Mouse (Mus musculus) left cerebral cortex, adult 8-10 months (tissue): ENCODE measurements around the gene Pou2f3. TPM values are rescaled to one million over a fixed set of nuclear protein-coding genes. Genes with fewer than 3 reads are reported as not detected.
"Not testable (repeated sequence)": the region's sequence is repeated elsewhere in the genome, so short reads cannot be mapped to it uniquely, and the experiment has no call there.

Experiments used
- DNase-seq, 2 experiments: peaks; one replicate each; pipeline ENCODE4 v3.0.0; 2022; ENCODE audit warnings: low spot score in 2 of 2
- total RNA-seq, 4 experiments: library from RNA; stranded (reverse); gene quantifications; 2 replicates each; pipeline ENCODE4 v1.2.4; 2022

Pou2f3 gene
- total RNA-seq, 4 experiments from 2014 or later: 0.14 to 0.37 (median 0.27) TPM

DNA sequence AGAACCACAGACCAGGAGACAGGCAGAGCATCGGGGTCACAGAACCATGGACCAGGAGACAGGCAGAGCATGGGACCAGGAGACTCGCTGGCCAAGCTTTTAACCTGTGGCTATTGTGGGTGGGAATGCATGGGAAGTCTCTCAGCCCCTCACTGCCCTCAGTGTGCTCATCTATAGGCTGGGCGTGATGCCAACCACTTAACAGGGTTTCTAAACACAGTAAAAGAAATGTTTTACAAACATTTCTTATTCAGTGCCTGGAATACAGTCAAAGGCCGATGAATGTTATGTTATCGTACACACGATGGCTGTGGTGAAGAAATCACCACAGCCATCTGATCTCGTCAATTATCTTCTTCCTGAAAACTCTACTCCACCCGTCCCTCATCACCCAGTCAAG, 43.1 kb downstream of the Pou2f3 start:
- no peak for DNase-seq

DNA sequence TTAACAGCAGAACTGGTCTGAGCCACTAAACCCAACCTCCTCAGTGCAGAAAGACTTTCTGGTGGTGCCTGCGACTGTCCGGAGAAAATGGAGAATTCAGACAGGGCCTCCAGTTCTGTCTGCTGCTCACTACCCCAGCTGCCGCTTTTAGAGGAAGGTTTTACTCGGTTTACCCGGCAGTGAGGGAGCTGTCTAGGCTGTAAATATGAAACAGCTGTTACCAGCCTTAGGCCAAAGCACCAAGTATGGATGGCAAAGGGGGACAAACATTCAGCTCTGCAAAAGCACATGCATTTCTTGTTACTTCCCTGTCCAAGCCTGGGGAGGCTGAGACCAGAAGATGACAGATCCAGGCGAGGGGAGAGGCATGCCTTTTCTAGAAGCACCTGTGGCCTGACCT, 43.8 kb downstream of the Pou2f3 start:
- no peak for DNase-seq

DNA sequence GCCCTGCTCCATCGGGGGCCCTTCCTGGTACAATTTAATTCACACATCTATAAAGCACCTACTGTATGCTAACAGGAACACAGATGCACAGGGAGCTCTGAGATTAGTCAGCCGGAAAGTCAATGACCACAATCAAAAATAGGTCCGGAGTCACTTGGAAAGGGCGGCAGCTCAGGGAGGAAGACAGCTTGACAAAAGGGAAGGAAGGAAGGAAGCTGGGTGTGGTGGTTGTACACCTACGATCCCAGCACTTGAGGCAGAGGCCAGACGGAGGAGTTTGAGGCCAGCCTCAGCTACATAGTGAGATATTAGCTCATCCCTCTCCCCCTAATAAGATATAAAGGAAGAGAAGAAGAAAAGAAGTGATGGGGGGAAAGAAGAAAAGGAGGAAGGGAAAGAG, 54.2 kb downstream of the Pou2f3 start:
- no peak for DNase-seq

GRCm38 (mm10) chr9:43151779-43152178, 58.4 kb downstream of the Pou2f3 start:
- DNase-seq: no peak

DNA sequence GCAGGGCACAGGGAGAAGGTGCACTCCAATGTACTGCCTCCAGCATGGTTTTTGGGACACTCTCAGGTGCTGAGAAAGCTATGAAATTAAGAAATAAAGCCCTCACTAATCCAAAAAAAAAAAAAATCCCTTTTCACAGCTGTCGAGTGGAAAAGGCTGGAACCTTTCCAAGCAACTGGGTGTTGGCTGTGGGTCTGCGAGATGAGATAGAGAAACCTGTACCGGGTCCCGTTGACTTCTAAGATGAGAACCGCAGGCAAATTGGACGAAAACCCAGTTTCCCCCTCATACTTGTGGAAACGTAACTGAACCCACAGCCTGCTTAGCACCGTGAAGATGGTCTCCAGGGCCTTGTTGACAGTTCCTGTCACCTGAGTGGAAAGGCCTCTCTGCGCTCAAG, 59.2 kb downstream of the Pou2f3 start:
- no peak for DNase-seq

DNA sequence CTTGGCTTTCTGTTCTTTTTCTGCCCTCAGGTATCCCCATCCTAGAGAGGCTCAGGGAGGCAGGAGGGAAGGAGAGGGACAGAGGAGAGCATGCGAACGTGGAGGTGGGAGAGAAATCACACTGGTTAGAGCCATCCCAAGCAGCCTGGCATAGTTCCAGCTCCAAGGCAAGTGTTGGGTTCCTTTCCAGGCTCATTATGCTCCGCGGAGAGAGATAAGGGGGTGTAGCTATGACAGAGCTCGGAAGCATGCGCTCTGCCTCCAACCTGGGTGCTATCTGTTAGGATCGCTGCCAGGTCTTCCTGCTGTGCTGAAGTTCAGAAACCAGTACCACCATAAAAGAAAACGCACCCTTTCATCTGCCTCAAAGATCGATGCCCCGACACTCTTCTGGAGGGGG, 60.1 kb downstream of the Pou2f3 start:
- peak in 1 of 2 experiments; percentile 82 for DNase-seq

- peak in 1 of 2 experiments; percentile 52 for DNase-seq
Observed at GRCm38 (mm10) chr9:43149498-43149897, 60.7 kb downstream of the Pou2f3 start.

GRCm38 (mm10) chr9:43145196-43145595, 65.0 kb downstream of the Pou2f3 start:
- DNase-seq: no peak

DNA sequence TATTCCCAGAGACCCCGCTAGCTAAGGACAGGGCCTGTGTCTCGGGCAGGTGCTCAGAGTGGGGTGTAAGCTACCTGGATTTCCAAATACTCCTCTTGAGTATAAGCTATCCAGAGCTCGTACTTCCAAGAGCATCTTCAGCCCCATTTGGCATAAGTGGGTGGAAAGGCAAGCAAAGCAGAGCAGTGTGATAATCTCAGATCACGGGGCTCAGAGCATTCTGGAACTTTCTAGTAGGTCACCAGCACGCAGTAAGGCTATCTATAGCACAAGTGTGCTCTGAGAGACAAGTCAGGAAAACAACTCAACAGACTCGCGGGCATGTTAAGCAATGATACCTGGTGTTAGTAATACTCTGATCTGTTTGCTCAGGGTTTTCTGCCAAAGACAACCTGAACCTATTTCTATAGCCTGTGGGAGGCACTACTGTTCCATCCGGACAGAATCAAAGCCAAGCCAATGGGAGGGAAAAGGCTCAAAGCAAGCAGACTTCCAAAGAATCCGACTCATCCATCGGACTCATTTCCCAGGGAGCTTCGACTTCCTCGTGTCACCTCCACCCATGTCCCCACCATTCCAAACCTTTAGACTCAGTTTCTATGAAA, 65.9 kb downstream of the Pou2f3 start:
- DNase-seq: no peak

- DNase-seq: no peak
Observed at GRCm38 (mm10) chr9:43141839-43142238, 68.3 kb downstream of the Pou2f3 start.

- DNase-seq: peak in 1 of 2 experiments; percentile 79
Observed at GRCm38 (mm10) chr9:43133525-43133924, 76.6 kb downstream of the Pou2f3 start.

GRCm38 (mm10) chr9:43132380-43132779, 77.8 kb downstream of the Pou2f3 start:
- no peak for DNase-seq

- no peak for DNase-seq
Observed at GRCm38 (mm10) chr9:43131940-43132339, 78.2 kb downstream of the Pou2f3 start.

- no peak for DNase-seq
Observed at GRCm38 (mm10) chr9:43130684-43131083, 79.5 kb downstream of the Pou2f3 start.

- DNase-seq: peak in 1 of 2 experiments; percentile 46
Observed at GRCm38 (mm10) chr9:43127101-43127787, 82.9 kb downstream of the Pou2f3 start.

- DNase-seq: no peak
Observed at GRCm38 (mm10) chr9:43122379-43122778, 87.8 kb downstream of the Pou2f3 start.

DNA sequence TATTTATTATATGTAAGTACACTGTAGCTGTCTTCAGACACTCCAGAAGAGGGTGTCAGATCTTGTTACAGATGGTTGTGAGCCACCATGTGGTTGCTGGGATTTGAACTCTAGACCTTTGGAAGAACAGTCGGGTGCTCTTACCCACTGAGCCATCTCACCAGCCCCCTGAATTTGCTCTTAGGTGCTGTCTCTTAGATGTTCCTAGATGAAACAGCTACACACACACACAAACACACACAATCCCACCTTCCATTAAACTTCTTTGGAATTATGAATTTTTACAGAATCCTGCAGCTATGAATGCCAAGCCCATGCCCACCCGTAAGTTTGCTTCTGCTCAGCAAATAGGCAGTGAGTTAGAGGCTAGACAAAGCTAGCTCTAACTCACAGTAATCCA, 88.2 kb downstream of the Pou2f3 start:
- not testable (repeated sequence) for DNase-seq

GRCm38 (mm10) chr9:43116997-43117336, 93.2 kb downstream of the Pou2f3 start:
- no peak for DNase-seq

GRCm38 (mm10) chr9:43116134-43116996, 93.8 kb downstream of the Pou2f3 start, which contains the start of gene Tmem136:
TSS of gene Tmem136 (minus strand) at chr9:43116570.
- peak; percentile 51 to 52 for DNase-seq

- DNase-seq: no peak
Observed at GRCm38 (mm10) chr9:43115431-43116133, 94.6 kb downstream of the Pou2f3 start.

DNA sequence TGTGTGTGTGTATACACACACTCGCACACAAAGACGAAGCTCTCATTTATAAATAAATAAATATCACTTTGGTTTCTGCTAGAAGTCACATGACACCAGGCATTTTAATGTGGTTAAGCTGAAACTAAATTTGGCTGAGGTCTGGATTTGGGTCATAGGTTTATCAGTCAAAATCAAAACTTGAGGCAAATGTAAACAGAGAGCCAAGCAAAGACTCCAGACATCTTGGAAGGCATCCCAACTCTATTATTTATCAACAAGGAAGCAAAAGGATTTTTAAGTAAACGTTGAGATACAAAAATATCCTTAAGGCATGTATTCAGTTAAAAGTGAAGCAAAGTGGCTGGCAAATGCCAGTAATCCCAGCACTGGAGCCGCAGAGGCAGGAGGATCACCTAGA, 95.3 kb downstream of the Pou2f3 start:
- DNase-seq: no peak
